Mouse (Mus musculus) limb, embryonic 12.5 days (tissue): Measurements from ENCODE around the gene Apbb2. TPM values are rescaled to one million over a fixed set of nuclear protein-coding genes. Genes with fewer than 3 reads are reported as not detected.

Source experiments
- ATAC-seq: fragments of 200-750 bp; cut with Nextera tagmentation; 2 replicates; pipeline ENCODE4 v1.8.0; 2017; ENCODE audit warnings: low read depth, moderate TSS enrichment; ENCODE audit not compliant: insufficient number of reproducible peaks, insufficient read depth, low FRiP score, low TSS enrichment
- H3K27ac ChIP-seq: fragments of 300-500 bp; sonication (generic); 2 replicates; pipeline ENCODE4 v1.5.1; 2016; ENCODE audit warnings: mild to moderate bottlenecking, moderate library complexity
- H3K27me3 ChIP-seq: fragments of 300-500 bp; sonication (generic); 2 replicates; pipeline ENCODE4 v1.6.1; 2016; ENCODE audit warnings: mild to moderate bottlenecking, moderate library complexity
- H3K36me3 ChIP-seq: fragments of 300-500 bp; sonication (generic); 2 replicates; pipeline ENCODE4 v1.6.1; 2016; ENCODE audit warnings: mild to moderate bottlenecking, moderate library complexity
- H3K4me1 ChIP-seq: fragments of 300-500 bp; sonication (generic); replicated peaks from 2 replicates; pipeline ENCODE4 v1.6.1; 2016
- H3K4me2 ChIP-seq: fragments of 300-500 bp; sonication (generic); 2 replicates; pipeline ENCODE4 v1.6.1; 2016; ENCODE audit warnings: mild to moderate bottlenecking, moderate library complexity
- H3K4me3 ChIP-seq: fragments of 300-500 bp; sonication (generic); replicated peaks from 2 replicates; pipeline ENCODE4 v1.5.1; 2016; ENCODE audit warnings: mild to moderate bottlenecking
- H3K9ac ChIP-seq: fragments of 300-500 bp; sonication (generic); replicated peaks from 2 replicates; pipeline ENCODE4 v1.6.1; 2016; ENCODE audit warnings: mild to moderate bottlenecking, moderate library complexity
- H3K9me3 ChIP-seq: fragments of 300-500 bp; sonication (generic); 2 replicates; pipeline ENCODE4 v1.6.1; 2016; ENCODE audit warnings: mild to moderate bottlenecking, moderate library complexity
- WGBS: fragments of 180-500 bp; shearing (Covaris S2); methylation state at CpG from one replicate; pipeline ENCODE4 v1.1.7; 2016; 5-methylcytosine and 5-hydroxymethylcytosine counted together
- polyA plus RNA-seq: library from polyadenylated mRNA; unstranded; fragments of >200 nt; fragmentation: Nextera tagmentation; extraction: Ambion mirVana; gene quantifications from 2 replicates; pipeline ENCODE4 v1.2.1, GENCODE M21; 2016

Gene Apbb2
- polyA plus RNA-seq, 1 experiment from 2014 or later = 48.6 TPM

DNA sequence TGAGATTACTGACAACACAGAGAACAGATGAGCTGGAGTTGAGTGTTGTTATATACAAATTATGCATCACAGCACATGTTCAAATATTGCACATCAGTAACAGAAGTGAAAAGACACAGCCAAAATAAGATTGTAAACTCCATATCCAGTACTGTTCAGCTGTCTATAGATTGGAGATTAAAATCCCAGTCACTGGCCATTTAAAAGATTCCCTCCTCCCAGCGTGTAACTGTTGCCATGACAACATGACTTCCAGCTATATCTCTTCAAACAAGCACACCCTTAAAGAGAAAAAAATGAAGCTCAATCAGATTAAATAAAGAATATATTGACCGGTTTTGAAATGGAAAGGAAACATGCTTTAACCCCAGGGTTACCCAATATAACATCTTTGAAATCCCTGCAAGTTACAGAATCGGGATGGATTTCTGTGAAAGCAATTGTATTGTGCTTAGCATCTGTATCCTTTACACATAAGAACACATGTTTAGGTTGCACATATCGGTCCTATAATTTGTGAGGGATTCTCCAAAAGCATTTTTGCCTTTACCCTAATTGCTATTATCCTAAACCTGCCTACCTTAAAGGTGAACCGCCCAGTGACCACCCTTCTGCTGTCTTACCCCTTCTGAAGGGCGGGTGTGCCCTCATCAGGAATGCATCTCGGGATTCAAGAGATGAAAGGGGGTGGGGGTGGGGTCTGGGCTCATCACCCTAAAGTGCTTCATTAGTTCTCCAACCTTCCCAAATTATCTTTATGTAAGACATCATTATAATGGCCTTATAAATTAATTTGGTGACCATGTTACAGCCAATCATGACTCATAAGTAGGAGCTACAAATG, 202.7 kb downstream of the Apbb2 start:
- ATAC-seq = no peak
- H3K4me2 ChIP-seq = no peak overlapping the region
- H3K9ac ChIP-seq = no peak overlapping the region
- 71% methylated on average over 7 of the region's 7 CpGs for WGBS
- H3K27ac ChIP-seq = no peak overlapping the region
- H3K36me3 ChIP-seq = no peaks in the 10 kb centered on the region
- peaks cover 5% of the 10 kb centered on the region for H3K4me1 ChIP-seq
- no peaks in the 10 kb centered on the region for H3K27me3 ChIP-seq
- no peaks in the 10 kb centered on the region for H3K9me3 ChIP-seq
- H3K4me3 ChIP-seq = no peak overlapping the region

DNA sequence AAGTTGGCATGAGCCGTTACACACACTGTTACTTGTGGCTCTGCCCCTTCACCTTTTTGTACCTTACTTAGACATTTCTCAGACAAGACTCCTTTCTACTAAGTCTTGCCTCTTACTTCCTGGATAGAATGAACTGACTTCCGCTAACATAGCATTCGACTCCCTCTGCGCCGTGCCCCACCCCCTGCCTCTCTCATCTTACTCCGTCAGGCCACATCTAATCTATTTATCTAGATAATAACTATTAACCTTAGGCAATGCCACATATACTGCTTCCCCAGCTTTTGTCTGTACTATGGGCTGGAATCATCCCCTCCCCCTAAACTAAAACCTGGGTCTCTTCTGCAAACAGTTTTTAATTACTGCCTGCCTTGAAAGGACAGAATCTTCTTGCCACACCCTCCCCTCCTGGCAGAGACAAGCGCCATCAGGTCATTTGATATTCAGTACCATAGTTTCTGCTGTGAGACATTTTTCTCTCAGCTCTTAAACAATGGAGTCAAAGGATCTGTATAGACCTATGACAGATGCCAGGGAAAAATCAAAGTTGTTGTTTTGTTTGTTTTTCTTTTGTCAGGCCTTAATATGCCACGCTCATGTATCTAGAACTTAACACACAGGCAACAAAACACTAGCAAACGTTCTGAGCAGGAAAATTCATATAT, 203.4 kb downstream of the Apbb2 start:
- no peak overlapping the region for H3K4me3 ChIP-seq
- ATAC-seq = no peak
- H3K27ac ChIP-seq = no peak overlapping the region
- no peak overlapping the region for H3K4me2 ChIP-seq
- H3K27me3 ChIP-seq = no peaks in the 10 kb centered on the region
- H3K4me1 ChIP-seq = peaks cover 5% of the 10 kb centered on the region
- H3K36me3 ChIP-seq = no peaks in the 10 kb centered on the region
- no peaks in the 10 kb centered on the region for H3K9me3 ChIP-seq
- no peak overlapping the region for H3K9ac ChIP-seq
- 82% methylated on average over 9 of the region's 9 CpGs for WGBS

DNA sequence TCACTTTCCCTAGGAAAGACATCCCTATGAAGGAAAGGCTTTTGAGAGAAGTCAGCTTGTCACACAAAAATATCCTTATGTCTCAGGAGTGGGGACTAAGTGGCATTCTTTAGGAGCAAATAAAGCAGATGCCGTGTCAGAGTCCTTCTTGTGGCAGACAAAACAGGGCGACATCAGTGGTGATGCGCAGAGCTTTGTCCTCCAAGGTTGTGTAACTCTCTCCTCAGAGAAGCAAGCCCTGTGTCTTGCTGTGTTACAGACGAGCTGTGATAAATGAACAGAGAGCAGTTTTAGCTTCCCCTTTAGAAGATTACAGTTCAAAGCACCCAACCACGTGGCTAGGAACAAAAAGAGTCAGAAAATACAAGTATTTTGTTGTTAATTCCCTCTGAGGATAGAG, 205.2 kb downstream of the Apbb2 start:
- no peak overlapping the region for H3K9ac ChIP-seq
- H3K27ac ChIP-seq = no peak overlapping the region
- peaks cover 5% of the 10 kb centered on the region for H3K4me1 ChIP-seq
- no peak overlapping the region for H3K4me2 ChIP-seq
- H3K9me3 ChIP-seq = no peaks in the 10 kb centered on the region
- WGBS = 69% methylated on average over 5 of the region's 5 CpGs
- no peak for ATAC-seq
- no peaks in the 10 kb centered on the region for H3K36me3 ChIP-seq
- no peak overlapping the region for H3K4me3 ChIP-seq
- no peaks in the 10 kb centered on the region for H3K27me3 ChIP-seq

DNA sequence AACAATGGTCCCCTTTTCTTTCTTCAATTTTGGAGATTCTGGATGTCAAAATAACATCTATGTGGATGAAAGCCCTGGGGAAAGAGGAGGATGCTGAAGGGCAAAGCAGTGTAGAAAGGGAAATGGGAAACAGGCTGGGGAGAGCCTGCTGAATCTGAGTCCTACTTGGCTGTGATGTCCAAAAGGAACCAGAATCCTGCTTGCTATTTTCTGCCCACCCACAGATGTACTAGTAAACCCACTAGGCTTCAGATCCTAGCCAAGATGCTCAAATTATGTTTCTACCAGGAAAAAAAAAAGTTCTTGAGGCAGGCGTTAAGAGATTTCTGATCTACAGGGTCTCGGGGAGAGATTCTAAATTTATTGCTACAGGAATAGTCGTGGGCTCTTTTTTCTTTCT, 205.8 kb downstream of the Apbb2 start:
- WGBS = 74% methylated on average over 3 of the region's 3 CpGs
- Histone ChIP-seq H3K9me3 (no peaks in the 10 kb centered on the region), H3K4me1 (no peaks in the 10 kb centered on the region), H3K4me3 (no peak overlapping the region), H3K27ac (no peak overlapping the region), H3K4me2 (no peak overlapping the region), H3K36me3 (no peaks in the 10 kb centered on the region), H3K9ac (no peak overlapping the region), H3K27me3 (no peaks in the 10 kb centered on the region)
- no peak for ATAC-seq

- no peaks in the 10 kb centered on the region for H3K4me1 ChIP-seq
- no peak overlapping the region for H3K27ac ChIP-seq
- WGBS = 77% methylated on average over 5 of the region's 5 CpGs
- no peak overlapping the region for H3K9ac ChIP-seq
- peaks cover 4% of the 10 kb centered on the region; the same call in 1 of the 2 replicates for H3K36me3 ChIP-seq
- no peak for ATAC-seq
- H3K4me2 ChIP-seq = no peak overlapping the region
- no peak overlapping the region for H3K4me3 ChIP-seq
- H3K9me3 ChIP-seq = no peaks in the 10 kb centered on the region
- H3K27me3 ChIP-seq = no peaks in the 10 kb centered on the region
Measured at GRCm38 (mm10) chr5:66408546-66408945, 210.0 kb downstream of the Apbb2 start.

GRCm38 (mm10) chr5:66407948-66408347, 210.6 kb downstream of the Apbb2 start:
- no peak overlapping the region for H3K4me2 ChIP-seq
- peaks cover 4% of the 10 kb centered on the region; the same call in 1 of the 2 replicates for H3K36me3 ChIP-seq
- ATAC-seq = no peak
- no peaks in the 10 kb centered on the region for H3K9me3 ChIP-seq
- H3K9ac ChIP-seq = no peak overlapping the region
- whole genome bisulfite sequencing = 36% methylated on average over 3 of the region's 5 CpGs
- no peaks in the 10 kb centered on the region for H3K4me1 ChIP-seq
- H3K27me3 ChIP-seq = no peaks in the 10 kb centered on the region
- no peak overlapping the region for H3K27ac ChIP-seq
- H3K4me3 ChIP-seq = no peak overlapping the region

DNA sequence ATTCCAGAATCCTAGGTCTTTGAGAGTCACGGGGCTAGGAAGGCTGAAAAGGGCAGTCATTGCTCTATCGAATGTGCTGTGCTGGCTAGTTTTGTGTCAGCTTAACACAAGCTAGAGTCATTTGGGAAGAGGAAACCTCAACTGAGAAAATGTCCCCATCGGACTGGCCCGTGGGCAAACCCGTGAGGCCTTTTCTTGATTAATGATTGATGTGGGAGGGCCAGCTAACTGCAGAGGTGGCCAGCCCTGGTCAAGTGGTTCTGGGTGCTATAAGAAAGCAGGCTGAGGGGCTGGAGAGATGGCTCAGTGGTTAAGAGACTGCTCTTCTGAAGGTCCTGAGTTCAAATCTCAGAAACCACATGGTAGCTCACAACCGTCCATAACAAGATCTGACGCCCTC, 212.2 kb downstream of the Apbb2 start:
- no peaks in the 10 kb centered on the region for H3K27me3 ChIP-seq
- H3K4me1 ChIP-seq = no peaks in the 10 kb centered on the region
- H3K4me2 ChIP-seq = no peak overlapping the region
- H3K27ac ChIP-seq = no peak overlapping the region
- no peak overlapping the region for H3K9ac ChIP-seq
- ATAC-seq = no peak
- peaks cover 4% of the 10 kb centered on the region; the same call in 1 of the 2 replicates for H3K36me3 ChIP-seq
- H3K9me3 ChIP-seq = no peaks in the 10 kb centered on the region
- WGBS = 92% methylated on average over 7 of the region's 7 CpGs
- no peak overlapping the region for H3K4me3 ChIP-seq

DNA sequence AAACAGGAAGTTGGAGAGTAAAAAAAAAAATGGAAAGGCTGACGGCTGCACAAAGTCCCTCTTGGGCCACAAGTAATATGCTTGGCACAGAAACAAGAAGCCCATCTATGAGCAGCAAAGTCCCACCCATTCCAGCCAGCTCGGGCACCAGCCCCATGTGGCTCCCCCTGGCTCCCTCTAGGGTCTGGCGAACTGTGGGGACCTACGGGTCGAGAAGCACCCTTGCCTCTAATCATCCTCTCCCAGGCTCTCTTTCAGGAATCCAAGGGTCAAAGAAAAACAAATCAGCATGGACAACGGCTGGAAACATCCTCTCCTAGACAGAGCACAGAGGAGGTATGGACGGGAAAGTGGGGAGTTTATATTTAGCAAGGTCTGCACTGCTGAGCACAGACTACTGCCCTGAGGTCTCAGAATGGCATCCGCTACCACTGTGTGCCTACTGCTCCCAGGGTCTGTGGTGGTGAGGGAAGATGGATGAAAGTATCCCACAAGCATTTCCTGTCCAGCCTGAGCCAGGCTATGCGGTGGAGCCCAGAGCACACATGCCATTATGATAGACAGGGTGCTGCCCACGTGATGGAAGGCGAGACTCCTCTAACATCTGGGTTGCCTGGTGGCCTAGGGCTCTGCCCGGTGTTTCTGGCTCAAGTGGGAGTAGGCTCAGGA, 212.7 kb downstream of the Apbb2 start:
- ATAC-seq = no peak
- H3K9ac ChIP-seq = no peak overlapping the region
- peaks cover 4% of the 10 kb centered on the region; the same call in 1 of the 2 replicates for H3K36me3 ChIP-seq
- no peaks in the 10 kb centered on the region for H3K9me3 ChIP-seq
- H3K4me1 ChIP-seq = no peaks in the 10 kb centered on the region
- WGBS = 83% methylated on average over 12 of the region's 12 CpGs
- H3K27me3 ChIP-seq = no peaks in the 10 kb centered on the region
- H3K4me2 ChIP-seq = no peak overlapping the region
- no peak overlapping the region for H3K4me3 ChIP-seq
- H3K27ac ChIP-seq = 0 out of 2 replicates have a peak overlapping the region, but pooled peaks have one; percentile 30

GRCm38 (mm10) chr5:66405305-66405704, 213.3 kb downstream of the Apbb2 start:
- Histone ChIP-seq H3K27ac (no peak overlapping the region), H3K4me3 (no peak overlapping the region), H3K4me1 (no peaks in the 10 kb centered on the region), H3K27me3 (no peaks in the 10 kb centered on the region), H3K36me3 (peaks cover 4% of the 10 kb centered on the region; the same call in 1 of the 2 replicates), H3K9ac (no peak overlapping the region), H3K4me2 (no peak overlapping the region), H3K9me3 (no peaks in the 10 kb centered on the region)
- 92% methylated on average over 6 of the region's 6 CpGs for WGBS
- no peak for ATAC-seq

DNA sequence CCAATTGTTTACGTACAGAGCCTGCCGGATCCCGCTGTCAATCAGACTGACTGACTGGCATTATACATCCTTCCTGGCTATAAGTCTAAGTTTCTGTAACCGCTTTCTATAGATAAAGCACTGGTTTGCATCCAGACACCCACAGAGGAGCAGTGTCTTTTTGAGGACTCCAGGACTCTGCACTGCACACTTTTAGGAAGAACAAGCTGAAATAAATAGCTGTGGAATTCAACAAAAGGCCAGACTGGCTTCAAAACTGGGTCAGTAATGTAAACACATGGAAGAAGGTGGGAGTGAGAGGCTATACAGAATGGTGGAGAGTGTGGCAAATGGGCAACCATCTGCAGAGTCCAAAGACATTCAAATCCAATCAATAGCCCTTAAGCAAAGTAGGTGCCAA, 218.0 kb downstream of the Apbb2 start:
- no peak overlapping the region for H3K4me2 ChIP-seq
- 91% methylated on average over 4 of the region's 4 CpGs for WGBS

GRCm38 (mm10) chr5:66399264-66399620, 219.3 kb downstream of the Apbb2 start:
- H3K9me3 ChIP-seq = no peaks in the 10 kb centered on the region
- H3K27me3 ChIP-seq = no peaks in the 10 kb centered on the region
- peaks cover 10% of the 10 kb centered on the region; the same call in 1 of the 2 replicates for H3K36me3 ChIP-seq
- H3K4me1 ChIP-seq = no peaks in the 10 kb centered on the region
- H3K4me2 ChIP-seq = no peak overlapping the region
- H3K9ac ChIP-seq = no peak overlapping the region
- H3K27ac ChIP-seq = no peak overlapping the region
- no peak for ATAC-seq
- WGBS = 81% methylated on average over 2 of the region's 2 CpGs
- H3K4me3 ChIP-seq = no peak overlapping the region

More for the DNA sequence above, 218.0 kb downstream of the Apbb2 start:
- H3K9ac ChIP-seq = no peak overlapping the region
- peaks cover 10% of the 10 kb centered on the region; the same call in 1 of the 2 replicates for H3K36me3 ChIP-seq
- H3K27me3 ChIP-seq = no peaks in the 10 kb centered on the region
- no peaks in the 10 kb centered on the region for H3K4me1 ChIP-seq
- no peak overlapping the region for H3K27ac ChIP-seq
- no peak overlapping the region for H3K4me3 ChIP-seq
- no peak for ATAC-seq
- no peaks in the 10 kb centered on the region for H3K9me3 ChIP-seq
